Mouse (Mus musculus) olfactory bulb, adult 2 months (tissue): ENCODE measurements around the gene Ube2o. TPM values are rescaled to one million over a fixed set of nuclear protein-coding genes. Genes with fewer than 3 reads are reported as not detected.

Experiments used
- H3K27ac ChIP-seq: fragments of 200-500 bp; 2 replicates; pipeline ENCODE4 v1.5.1; 2012; ENCODE audit warnings: low read depth, low read length; ENCODE audit not compliant: insufficient read depth
- H3K4me1 ChIP-seq: fragments of 200-500 bp; 2 replicates; pipeline ENCODE4 v1.6.1; 2012; ENCODE audit warnings: low read length; ENCODE audit not compliant: control insufficient read depth, insufficient read depth
- H3K4me3 ChIP-seq: fragments of 200-500 bp; 2 replicates; pipeline ENCODE4 v1.5.1; 2012; ENCODE audit warnings: mild to moderate bottlenecking, low read depth, low read length, moderate library complexity; ENCODE audit not compliant: insufficient read depth
- CTCF ChIP-seq: fragments of 200-500 bp; IDR thresholded peaks from 2 replicates; pipeline ENCODE4 v1.5.1; 2012; ENCODE audit warnings: low read depth, mild to moderate bottlenecking, low read length, moderate library complexity; ENCODE audit not compliant: insufficient read depth
- POLR2A ChIP-seq: fragments of 200-500 bp; IDR thresholded peaks from 2 replicates; pipeline ENCODE4 v1.6.1; 2012; ENCODE audit warnings: mild to moderate bottlenecking, low read depth, low read length, moderate library complexity; ENCODE audit not compliant: insufficient read depth
- WGBS: fragments of 180-500 bp; shearing (Covaris S2); methylation state at CpG from one replicate; pipeline ENCODE4 v1.1.7; 2018; 5-methylcytosine and 5-hydroxymethylcytosine counted together
- polyA plus RNA-seq: library from polyadenylated mRNA; stranded (reverse); fragments of >200 nt; gene quantifications from 2 replicates; pipeline ENCODE4 v1.2.4, GENCODE M21; 2012; ENCODE audit warnings: low replicate concordance; ENCODE audit not compliant: missing spikeins, insufficient read depth, insufficient read length

Ube2o gene
- polyA plus RNA-seq, 1 experiment = not detected

- 83% methylated on average over 11 of the region's 11 CpGs for WGBS
- Histone ChIP-seq H3K27ac (no peak overlapping the region), H3K4me3 (no peak overlapping the region), H3K4me1 (no peaks in the 10 kb centered on the region)
- no peak for TF ChIP-seq POLR2A
- no peak for TF ChIP-seq CTCF
Observed at GRCm38 (mm10) chr11:116541183-116541582, 40.1 kb downstream of the Ube2o start.

DNA sequence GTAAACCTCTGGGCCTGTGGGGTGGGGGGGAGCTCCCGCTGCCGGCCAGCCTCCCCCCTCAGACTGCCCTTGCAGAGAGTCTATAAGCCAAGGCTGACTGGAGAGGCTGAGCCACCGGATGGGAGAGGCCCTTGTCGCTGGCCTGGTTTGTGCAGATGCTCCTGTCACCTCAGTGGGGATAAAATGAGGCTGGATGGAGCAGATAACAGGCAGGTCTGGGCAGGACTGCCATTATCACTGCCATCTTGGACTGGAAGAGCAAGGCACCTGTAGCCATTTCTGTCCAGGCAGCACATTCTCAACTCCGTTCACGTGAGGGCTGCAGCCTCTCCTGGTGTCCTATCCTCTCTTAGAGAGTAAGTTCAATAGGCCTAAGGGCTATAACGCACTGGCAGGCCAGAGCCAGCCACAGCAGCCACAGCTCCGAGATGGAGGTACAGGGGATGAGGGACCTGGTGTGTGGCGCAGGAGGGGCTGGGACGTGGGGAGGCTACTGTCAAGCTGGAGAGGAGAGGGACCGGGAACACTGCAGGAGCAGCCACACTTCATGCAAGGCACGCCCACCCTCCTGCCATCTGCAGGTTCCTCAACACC is 43.0 kb downstream of the Ube2o start:
- TF ChIP-seq POLR2A (no peak), CTCF (no peak)
- Histone ChIP-seq H3K27ac (no peak overlapping the region), H3K4me1 (peaks cover 10% of the 10 kb centered on the region), H3K4me3 (no peak overlapping the region)
- 81% methylated on average over 12 of the region's 12 CpGs for WGBS

- TF ChIP-seq POLR2A = no peak
- no peak for TF ChIP-seq CTCF
- Histone ChIP-seq H3K4me3 (no peak overlapping the region), H3K27ac (no peak overlapping the region), H3K4me1 (peaks cover 18% of the 10 kb centered on the region)
- WGBS = 68% methylated on average over 5 of the region's 5 CpGs
Observed at GRCm38 (mm10) chr11:116537388-116537787, 43.9 kb downstream of the Ube2o start.

DNA sequence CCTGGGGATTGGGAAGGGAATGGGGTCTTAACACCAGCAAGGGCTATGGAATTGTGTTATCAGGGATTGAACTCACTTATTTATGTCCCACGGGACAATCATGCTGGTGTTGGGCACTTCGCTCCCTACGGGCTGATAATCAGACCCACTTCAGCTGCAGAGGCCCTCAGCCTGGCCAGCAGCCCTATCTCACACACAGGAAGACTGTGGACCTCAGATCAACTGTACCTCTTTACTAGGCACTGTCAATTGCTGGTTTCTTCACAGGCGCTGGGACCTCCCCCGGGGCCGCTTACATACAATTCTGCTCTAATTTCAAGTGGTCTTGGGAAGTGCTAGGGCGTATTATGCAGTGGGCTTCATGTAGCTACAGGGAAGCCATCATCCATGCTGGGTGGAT is 44.6 kb downstream of the Ube2o start:
- no peak for TF ChIP-seq POLR2A
- no peak for TF ChIP-seq CTCF
- Histone ChIP-seq H3K27ac (no peak overlapping the region), H3K4me3 (no peak overlapping the region), H3K4me1 (peaks cover 24% of the 10 kb centered on the region)
- WGBS = 93% methylated on average over 7 of the region's 7 CpGs

DNA sequence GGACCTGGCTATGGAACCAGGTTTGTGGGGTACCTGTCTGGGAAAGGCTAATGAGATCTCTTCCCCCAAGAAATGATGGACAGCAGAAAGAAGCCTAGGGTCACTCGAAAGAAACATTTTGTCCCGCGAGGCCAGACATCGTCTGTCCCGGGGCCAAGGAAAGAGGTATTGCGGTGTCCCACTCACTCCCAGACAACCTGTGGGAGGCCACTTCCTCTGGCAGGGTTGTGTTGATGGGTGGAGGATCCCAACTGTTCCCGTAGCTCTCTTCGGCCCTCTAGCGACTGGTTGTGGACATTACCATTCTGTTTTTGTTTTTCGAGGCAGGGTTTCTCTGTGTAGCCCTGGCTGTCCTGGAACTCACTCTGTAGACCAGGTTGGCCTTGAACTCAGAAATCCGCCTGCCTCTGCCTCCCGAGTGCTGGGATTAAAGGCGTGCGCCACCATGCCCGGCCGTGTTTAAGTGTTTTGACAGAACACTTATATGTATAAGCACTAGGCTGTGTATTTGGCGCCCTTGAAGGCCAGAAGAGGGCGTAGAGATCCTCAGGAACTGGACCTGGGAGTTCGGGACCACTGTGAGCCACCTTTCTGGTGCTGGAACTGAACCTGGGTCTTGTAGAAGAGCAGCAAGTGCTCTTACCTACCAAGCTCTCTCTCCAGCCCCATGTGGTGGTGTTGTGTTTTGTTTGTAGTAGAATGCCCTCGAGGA is 46.9 kb downstream of the Ube2o start:
- TF ChIP-seq POLR2A (no peak), CTCF (peak; percentile 29; the same call in 1 of the 2 replicates)
- 15% methylated on average over 20 of the region's 20 CpGs for WGBS
- H3K4me1 ChIP-seq = peaks cover 34% of the 10 kb centered on the region
- peak overlapping the region; percentile 47 for H3K4me3 ChIP-seq
- H3K27ac ChIP-seq = no peak overlapping the region

DNA sequence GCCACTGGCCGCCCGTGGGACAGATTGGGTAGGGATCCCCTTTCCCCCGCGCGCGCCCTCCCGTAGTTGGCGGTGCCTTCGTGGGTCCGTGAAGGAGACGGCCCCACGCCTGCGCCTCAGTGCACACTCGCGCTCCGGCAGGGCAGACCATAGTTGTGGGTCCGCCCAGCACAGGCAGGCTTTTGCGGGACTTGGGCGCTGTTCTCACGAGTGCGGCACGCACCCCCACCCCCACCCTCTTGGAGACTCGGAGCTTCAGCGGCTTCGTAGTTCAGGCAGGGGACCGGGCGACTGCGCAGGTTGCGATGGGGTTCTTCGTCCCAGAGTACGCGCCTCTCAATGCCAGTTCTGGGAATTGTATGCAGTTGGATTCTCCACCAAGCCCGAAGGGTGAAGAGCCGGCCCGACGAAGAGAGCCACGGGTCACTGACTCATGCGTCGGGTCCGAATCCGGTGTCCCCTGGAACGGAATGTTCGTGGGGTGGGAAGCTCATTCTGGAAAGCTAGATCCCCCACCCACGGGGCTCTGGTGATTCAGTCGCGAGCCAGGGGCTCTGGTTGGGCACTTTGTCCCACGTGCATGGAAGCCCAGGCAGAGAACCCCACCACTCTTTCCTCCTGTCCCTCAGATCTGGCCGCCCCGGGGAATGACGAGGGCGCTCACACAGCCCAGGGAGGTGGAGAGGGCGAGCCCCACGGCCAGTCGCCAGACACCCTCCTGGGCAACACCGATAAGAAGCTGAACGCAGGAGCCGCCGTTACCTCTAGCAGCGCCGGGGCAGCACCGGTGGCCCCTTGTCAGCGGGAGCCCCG is 47.7 kb downstream of the Ube2o start:
- WGBS = 1% methylated on average over 63 of the region's 63 CpGs
- peaks cover 34% of the 10 kb centered on the region for H3K4me1 ChIP-seq
- H3K27ac ChIP-seq = no peak overlapping the region
- H3K4me3 ChIP-seq = peak overlapping the region; percentile 47
- no peak for TF ChIP-seq CTCF
- TF ChIP-seq POLR2A = no peak

GRCm38 (mm10) chr11:116532810-116533338 is 48.4 kb downstream of the Ube2o start:
- H3K27ac ChIP-seq = no peak overlapping the region
- TF ChIP-seq POLR2A = no peak
- no peak for TF ChIP-seq CTCF
- H3K4me3 ChIP-seq = peak overlapping the region; percentile 47
- peaks cover 34% of the 10 kb centered on the region for H3K4me1 ChIP-seq
- WGBS = under 1% methylated on average over 50 of the region's 50 CpGs

DNA sequence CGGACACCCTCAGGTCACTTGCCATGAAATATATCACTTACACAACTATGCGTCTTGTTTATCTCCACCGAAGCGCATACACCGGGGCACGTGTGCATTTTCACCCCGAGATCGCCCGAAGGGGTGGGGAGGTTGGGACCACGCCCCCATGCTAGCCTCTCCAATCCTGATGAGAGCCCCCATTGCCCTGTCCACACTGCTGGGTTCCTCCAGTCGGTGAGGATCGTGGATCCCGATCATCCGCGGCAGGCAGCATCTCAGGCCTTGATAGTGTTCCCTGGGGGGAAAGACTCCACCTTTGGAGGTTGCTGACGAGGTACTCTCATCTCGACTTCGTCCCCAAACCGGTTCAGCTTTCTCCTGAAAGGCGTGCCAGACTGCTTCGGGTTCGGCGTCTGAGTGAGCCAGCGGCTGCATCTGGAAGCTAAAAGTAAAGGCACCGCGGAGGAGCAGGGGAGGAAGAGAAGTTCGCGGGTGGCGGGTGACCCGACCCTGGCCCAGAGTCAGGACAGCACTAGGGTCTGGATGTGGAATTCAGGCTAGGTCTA is 48.9 kb downstream of the Ube2o start:
- under 1% methylated on average over 30 of the region's 30 CpGs for WGBS
- Histone ChIP-seq H3K27ac (no peak overlapping the region), H3K4me3 (peak overlapping the region; percentile 47), H3K4me1 (peaks cover 34% of the 10 kb centered on the region)
- TF ChIP-seq POLR2A = no peak
- TF ChIP-seq CTCF = no peak

DNA sequence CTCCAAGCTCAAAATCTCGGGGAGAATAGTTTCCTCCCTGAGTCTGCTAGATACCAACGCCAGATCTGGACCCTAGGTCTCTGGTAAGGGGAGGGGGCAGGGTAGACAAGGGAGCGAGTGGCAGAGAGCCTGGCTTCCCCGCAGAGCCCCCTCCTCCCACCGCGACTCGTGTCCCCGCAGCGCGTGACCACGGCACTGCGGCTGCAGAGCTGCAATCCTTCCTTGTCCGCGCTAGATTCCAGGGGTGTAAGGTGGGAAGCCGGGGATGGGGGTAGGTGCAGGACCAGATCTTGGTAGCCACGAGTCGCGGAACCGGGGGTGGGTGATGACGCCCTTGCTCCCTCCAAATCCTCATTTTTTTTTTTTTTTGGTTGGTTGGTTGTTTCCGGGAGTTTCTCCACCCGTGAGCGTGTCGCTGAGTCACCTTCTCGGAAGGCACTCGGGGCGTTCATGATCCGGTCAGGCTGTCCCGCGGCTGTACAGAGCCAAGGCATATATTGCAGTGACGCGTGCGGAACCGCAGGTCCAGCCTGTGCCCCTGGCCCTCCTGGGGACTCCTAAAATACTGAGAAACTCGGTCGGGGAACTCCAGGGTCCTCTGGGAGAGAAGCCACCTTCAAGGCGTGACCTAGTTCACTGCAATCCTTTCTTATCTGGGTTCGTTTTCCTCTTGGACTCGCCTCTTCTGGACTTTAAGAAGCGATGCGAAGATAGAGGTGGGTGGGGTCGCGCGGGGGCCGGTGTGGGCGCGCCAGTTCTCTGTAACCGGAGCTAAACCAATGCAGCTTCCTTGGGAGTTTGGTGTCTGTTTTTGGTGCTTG is 49.7 kb downstream of the Ube2o start:
- Histone ChIP-seq H3K4me3 (peak overlapping the region; percentile 33), H3K4me1 (peaks cover 34% of the 10 kb centered on the region), H3K27ac (no peak overlapping the region; the same call in 1 of the 2 replicates)
- WGBS = 2% methylated on average over 48 of the region's 48 CpGs
- no peak for TF ChIP-seq CTCF
- no peak for TF ChIP-seq POLR2A
